Mouse (Mus musculus) megakaryocyte, embryonic 14.5 days (primary cell): ENCODE measurements at regions not wholly inside any gene's neighbourhood (a gene's known extent, or its start where the extent isn't known, plus 50 kb on each side); places are given as distances from the start of the nearest gene placed in this dataset.

Experiments used
- FLI1 ChIP-seq: IDR thresholded peaks from 2 replicates; pipeline ENCODE4 v1.6.1; 2012; ENCODE audit warnings: low read length, inconsistent platforms, mixed read lengths
- GATA1 ChIP-seq: IDR thresholded peaks from 3 replicates; pipeline ENCODE4 v1.6.1; 2012; ENCODE audit warnings: mixed read lengths, low read length, inconsistent platforms, borderline replicate concordance

- no peak for TF ChIP-seq GATA1
- no peak for TF ChIP-seq FLI1
Measured at GRCm38 (mm10) chr14:36731095-36731494, 237.5 kb downstream of the Ccser2 start.
